1 mouse cellular context compared by ENCODE assay signal in genomic region chr11:86646885-86647459, GRCm38 (mm10).
TF ChIP-seq lines count a peak whose summit lies in the region.

No protein-coding gene starts in this region.

TF ChIP-seq in CH12.LX, 34 proteins besides CTCF, POLR2A, EP300 and RAD21 (continued from another document):
- TF ChIP-seq KAT2A (IDR thresholded peaks at IDR 0.05; ENCODE audit: insufficient replicate concordance, low read length) = no peak
- no peak for TF ChIP-seq MAZ (IDR thresholded peaks at IDR 0.05; ENCODE audit: low read depth, low read length)
- TF ChIP-seq MAFK (IDR thresholded peaks at IDR 0.05; ENCODE audit: insufficient replicate concordance, low read length) = no peak
- TF ChIP-seq ZKSCAN1 (IDR thresholded peaks at IDR 0.05; ENCODE audit: borderline replicate concordance, low read depth, low read length) = no peak
